Mouse (Mus musculus) subcutaneous adipose tissue, adult 2 months (tissue): Measurements from ENCODE around the gene Olfr31. TPM values are rescaled to one million over a fixed set of nuclear protein-coding genes. Genes with fewer than 3 reads are reported as not detected.

Source experiments
- polyA plus RNA-seq: library from polyadenylated mRNA; depleted of rRNA; stranded (reverse); fragments of >200 nt; gene quantifications from 2 replicates; pipeline ENCODE4 v1.2.3, GENCODE M21; 2012; ENCODE audit warnings: low replicate concordance; rRNA removed

The Olfr31 gene
- polyA plus RNA-seq, result not detected in 2 replicates

GRCm38 (mm10) chr14:14322528-14322927 lies at the start of gene Olfr31:
Gene Olfr31 (plus strand): TSS chr14:14322828.

GRCm38 (mm10) chr14:14345948-14346812 lies 23.6 kb downstream of the Olfr31 start, which contains the start of gene Il3ra:
Gene Il3ra (plus strand): TSS chr14:14346275.

Other genes with a start within 250 kb of the Olfr31 start
- gene Psmd6, start 201.8 kb upstream of the Olfr31 start, polyA plus RNA-seq, result 31.5 and 43.6 TPM in 2 replicates
- not detected in 2 replicates for gene Olfr720, start 136.0 kb upstream of the Olfr31 start, polyA plus RNA-seq
- gene Il3ra, start 23.4 kb downstream of the Olfr31 start, polyA plus RNA-seq, result 34.7 and 89.4 TPM in 2 replicates
- gene Olfr721-ps1, start 78.5 kb downstream of the Olfr31 start, polyA plus RNA-seq, result not detected in 2 replicates